Mouse (Mus musculus): ENCODE measurements around the gene Ppm1b. TPM values are rescaled to one million over a fixed set of nuclear protein-coding genes. Genes with fewer than 3 reads are reported as not detected.

Ppm1b gene
- polyA plus RNA-seq, 1 experiment from 2014 or later = 91.4 TPM

DNA sequence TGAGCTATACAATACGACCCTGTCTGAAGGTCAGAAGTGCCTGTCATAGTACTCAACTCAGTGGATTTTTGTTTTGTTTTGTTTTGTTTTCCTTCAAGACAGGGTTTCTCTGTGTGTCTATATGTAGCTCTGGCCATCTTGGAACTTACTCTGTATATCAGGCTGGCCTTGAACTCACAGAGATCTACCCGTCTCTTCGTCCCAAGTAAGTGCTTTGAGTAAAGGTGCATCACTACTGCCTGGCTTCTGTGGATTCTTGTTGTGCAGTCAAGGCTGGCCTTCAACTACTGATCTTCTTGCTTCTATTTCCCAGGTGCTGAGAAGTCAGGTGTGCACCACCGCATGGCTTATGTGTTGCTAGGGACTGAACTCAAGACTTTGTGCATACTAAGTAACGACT, 4.0 kb upstream of the Ppm1b start:
- Histone ChIP-seq H3K4me2 (ENCODE audit: low read length) (no peak overlapping the region), H3K4me3 (ENCODE audit: low read depth, low read length) (no peak overlapping the region), H3K9me3 (ENCODE audit: control insufficient read depth, low read length) (no peaks in the 10 kb centered on the region), H3K4me1 (replicated peaks; ENCODE audit: control insufficient read depth, insufficient read depth, low read length) (peaks cover 5% of the 10 kb centered on the region; the same call in 1 of the 2 replicates), H3K36me3 (ENCODE audit: control insufficient read depth, insufficient read depth, low read length) (no peaks in the 10 kb centered on the region), H3K27ac (ENCODE audit: low read depth) (no peak overlapping the region), H3K9ac (ENCODE audit: low read length) (no peak overlapping the region), H3K27me3 (replicated peaks; ENCODE audit: control insufficient read depth, insufficient read depth, low read length) (no peaks in the 10 kb centered on the region)
- ATAC-seq (replicated peaks; ENCODE audit: low FRiP score, low TSS enrichment, low read depth) (no peak), DNase-seq (ENCODE audit: low spot score) (no peak)
- 92% methylated on average over 5 of the region's 5 CpGs for WGBS

DNA sequence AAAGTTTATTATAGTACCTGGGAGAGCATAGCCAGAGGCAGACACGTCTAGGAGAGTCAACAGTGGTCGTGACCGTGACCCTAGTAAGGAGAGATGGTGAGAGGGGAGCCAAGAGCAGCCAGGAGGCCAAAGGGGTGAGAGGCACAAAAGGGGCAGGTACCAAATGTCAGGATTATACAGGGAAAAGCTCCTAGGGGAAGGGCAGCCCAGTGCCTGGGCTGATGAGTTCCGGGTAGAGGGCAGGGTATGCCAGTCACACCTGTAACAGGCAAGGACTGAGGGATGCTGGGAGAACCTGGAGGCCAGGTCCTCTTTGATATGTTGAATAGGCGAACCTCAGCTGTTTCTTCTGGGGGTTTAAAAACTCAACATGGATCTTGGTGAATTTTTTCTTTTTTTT, 2.8 kb upstream of the Ppm1b start:
- H3K27me3 ChIP-seq (replicated peaks; ENCODE audit: control insufficient read depth, insufficient read depth, low read length) = no peaks in the 10 kb centered on the region
- H3K27ac ChIP-seq (ENCODE audit: low read depth) = no peak overlapping the region
- ATAC-seq (replicated peaks; ENCODE audit: low FRiP score, low TSS enrichment, low read depth) = no peak
- H3K9me3 ChIP-seq (ENCODE audit: control insufficient read depth, low read length) = no peaks in the 10 kb centered on the region
- H3K36me3 ChIP-seq (ENCODE audit: control insufficient read depth, insufficient read depth, low read length) = no peaks in the 10 kb centered on the region
- H3K4me1 ChIP-seq (replicated peaks; ENCODE audit: control insufficient read depth, insufficient read depth, low read length) = peaks cover 5% of the 10 kb centered on the region; the same call in 1 of the 2 replicates
- H3K4me2 ChIP-seq (ENCODE audit: low read length) = no peak overlapping the region
- no peak for DNase-seq (ENCODE audit: low spot score)
- 83% methylated on average over 5 of the region's 5 CpGs for WGBS
- no peak overlapping the region for H3K4me3 ChIP-seq (ENCODE audit: low read depth, low read length)
- H3K9ac ChIP-seq (ENCODE audit: low read length) = no peak overlapping the region

DNA sequence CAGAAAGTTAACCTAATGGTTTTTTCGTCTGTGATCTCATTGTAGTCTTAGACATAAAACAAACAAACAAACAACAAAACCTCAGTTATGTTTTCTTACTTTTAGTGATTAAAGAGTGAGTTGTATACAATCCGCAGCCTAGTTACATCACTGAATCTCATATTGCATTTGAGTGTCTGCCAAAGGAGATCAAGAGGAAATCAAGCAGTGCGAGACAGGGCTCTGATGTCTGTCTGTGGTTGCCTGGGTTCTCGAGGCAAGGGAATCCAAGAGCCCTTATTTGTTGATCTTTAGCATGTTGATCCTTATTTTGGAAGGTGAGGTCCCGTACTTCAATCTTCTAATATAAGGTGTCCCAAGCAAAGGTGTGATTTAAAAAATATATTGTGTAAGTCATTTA, 1.7 kb upstream of the Ppm1b start:
- DNase-seq (ENCODE audit: low spot score) (no peak), ATAC-seq (replicated peaks; ENCODE audit: low FRiP score, low TSS enrichment, low read depth) (no peak)
- 91% methylated on average over 5 of the region's 5 CpGs for WGBS
- H3K27ac ChIP-seq (ENCODE audit: low read depth) = no peak overlapping the region
- no peaks in the 10 kb centered on the region for H3K27me3 ChIP-seq (replicated peaks; ENCODE audit: control insufficient read depth, insufficient read depth, low read length)
- H3K4me3 ChIP-seq (ENCODE audit: low read depth, low read length) = no peak overlapping the region
- H3K4me2 ChIP-seq (ENCODE audit: low read length) = no peak overlapping the region
- peaks cover 15% of the 10 kb centered on the region for H3K4me1 ChIP-seq (replicated peaks; ENCODE audit: control insufficient read depth, insufficient read depth, low read length)
- no peaks in the 10 kb centered on the region for H3K36me3 ChIP-seq (ENCODE audit: control insufficient read depth, insufficient read depth, low read length)
- no peak overlapping the region for H3K9ac ChIP-seq (ENCODE audit: low read length)
- no peaks in the 10 kb centered on the region for H3K9me3 ChIP-seq (ENCODE audit: control insufficient read depth, low read length)

DNA sequence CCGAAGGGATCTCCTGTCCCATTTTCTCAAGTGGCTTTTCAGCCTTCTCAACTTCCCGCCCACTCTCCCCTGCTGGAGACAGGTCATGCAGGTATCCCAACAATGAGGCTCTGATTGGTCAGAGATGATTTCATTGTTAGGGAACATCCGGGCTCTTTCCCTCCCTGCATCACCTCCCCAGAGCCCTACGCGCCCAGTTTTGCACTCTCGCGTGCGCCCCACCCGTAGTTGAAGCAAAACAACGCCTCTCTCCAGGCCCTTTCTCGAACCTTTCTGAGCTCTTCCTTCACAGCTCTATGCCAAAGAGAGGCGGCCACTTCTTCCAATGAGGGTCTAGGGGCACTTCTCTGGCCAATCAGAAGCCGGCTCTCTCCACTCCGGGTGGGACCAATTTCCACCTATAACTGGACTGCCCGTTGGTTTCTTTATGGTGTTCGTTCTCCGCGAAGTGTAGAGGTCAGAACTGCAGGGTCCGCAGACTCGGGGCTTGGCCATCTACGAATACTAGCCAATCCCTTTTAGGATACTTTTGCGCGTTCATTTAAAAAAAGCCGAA, 468 bp downstream of the Ppm1b start:
- Histone ChIP-seq H3K9ac (ENCODE audit: low read length) (peak overlapping the region; percentile 52), H3K4me3 (ENCODE audit: low read depth, low read length) (peak overlapping the region; percentile 51), H3K36me3 (ENCODE audit: control insufficient read depth, insufficient read depth, low read length) (no peaks in the 10 kb centered on the region), H3K27ac (ENCODE audit: low read depth) (peak overlapping the region; percentile 96), H3K4me1 (replicated peaks; ENCODE audit: control insufficient read depth, insufficient read depth, low read length) (peaks cover 23% of the 10 kb centered on the region), H3K4me2 (ENCODE audit: low read length) (peak overlapping the region; percentile 75), H3K9me3 (ENCODE audit: control insufficient read depth, low read length) (no peaks in the 10 kb centered on the region), H3K27me3 (replicated peaks; ENCODE audit: control insufficient read depth, insufficient read depth, low read length) (no peaks in the 10 kb centered on the region)
- peak; percentile 90 for ATAC-seq (replicated peaks; ENCODE audit: low FRiP score, low TSS enrichment, low read depth)
- WGBS = 0% methylated on average over 24 of the region's 24 CpGs
- peak; percentile 92 for DNase-seq (ENCODE audit: low spot score)

DNA sequence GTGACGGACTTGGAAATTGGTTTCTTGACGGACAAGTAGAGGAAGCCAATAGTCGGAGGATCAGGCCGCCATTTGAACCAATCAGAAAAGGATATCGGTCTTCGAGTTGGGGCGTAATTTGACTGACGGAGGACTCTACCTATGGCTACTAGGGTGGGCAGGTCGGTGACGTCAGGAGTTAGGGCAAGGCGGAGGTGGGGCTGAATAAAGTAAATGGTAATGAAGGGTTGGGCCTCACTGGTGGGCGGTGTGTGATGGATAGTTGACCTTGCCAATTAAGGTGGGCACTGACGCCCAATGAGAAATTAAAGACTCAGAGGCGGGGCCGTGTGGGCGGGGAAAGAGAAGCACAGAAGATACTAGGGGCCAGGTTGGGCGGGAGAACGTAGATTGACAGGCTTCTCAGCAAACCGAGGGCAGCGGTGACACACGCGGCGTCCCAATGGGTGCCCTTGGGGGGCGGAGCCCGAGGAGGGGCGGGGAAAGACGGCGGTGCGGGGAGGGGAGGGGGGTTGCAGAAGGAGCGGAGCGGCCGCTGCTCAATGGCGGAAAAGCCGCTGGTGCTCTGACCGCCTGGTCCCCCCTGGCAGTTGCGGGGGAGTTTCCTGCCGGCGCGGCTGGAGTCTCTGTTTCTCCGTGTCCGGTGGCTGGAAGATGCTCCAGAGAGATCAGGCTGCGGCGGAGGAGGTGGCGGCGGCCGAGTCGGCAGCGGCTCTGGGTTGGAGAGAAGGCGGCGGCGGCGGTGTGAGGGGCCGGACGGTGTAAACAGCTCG, 1.1 kb downstream of the Ppm1b start:
- DNase-seq (ENCODE audit: low spot score) (peak; percentile 99), ATAC-seq (replicated peaks; ENCODE audit: low FRiP score, low TSS enrichment, low read depth) (peak; percentile 98)
- Histone ChIP-seq H3K27me3 (replicated peaks; ENCODE audit: control insufficient read depth, insufficient read depth, low read length) (no peaks in the 10 kb centered on the region), H3K4me3 (ENCODE audit: low read depth, low read length) (peak overlapping the region; percentile 82), H3K9me3 (ENCODE audit: control insufficient read depth, low read length) (no peaks in the 10 kb centered on the region), H3K4me1 (replicated peaks; ENCODE audit: control insufficient read depth, insufficient read depth, low read length) (peaks cover 23% of the 10 kb centered on the region), H3K9ac (ENCODE audit: low read length) (peak overlapping the region; percentile 98), H3K27ac (ENCODE audit: low read depth) (peak overlapping the region; percentile 96), H3K36me3 (ENCODE audit: control insufficient read depth, insufficient read depth, low read length) (no peaks in the 10 kb centered on the region), H3K4me2 (ENCODE audit: low read length) (peak overlapping the region; percentile 92)
- under 1% methylated on average over 50 of the region's 55 CpGs for WGBS

DNA sequence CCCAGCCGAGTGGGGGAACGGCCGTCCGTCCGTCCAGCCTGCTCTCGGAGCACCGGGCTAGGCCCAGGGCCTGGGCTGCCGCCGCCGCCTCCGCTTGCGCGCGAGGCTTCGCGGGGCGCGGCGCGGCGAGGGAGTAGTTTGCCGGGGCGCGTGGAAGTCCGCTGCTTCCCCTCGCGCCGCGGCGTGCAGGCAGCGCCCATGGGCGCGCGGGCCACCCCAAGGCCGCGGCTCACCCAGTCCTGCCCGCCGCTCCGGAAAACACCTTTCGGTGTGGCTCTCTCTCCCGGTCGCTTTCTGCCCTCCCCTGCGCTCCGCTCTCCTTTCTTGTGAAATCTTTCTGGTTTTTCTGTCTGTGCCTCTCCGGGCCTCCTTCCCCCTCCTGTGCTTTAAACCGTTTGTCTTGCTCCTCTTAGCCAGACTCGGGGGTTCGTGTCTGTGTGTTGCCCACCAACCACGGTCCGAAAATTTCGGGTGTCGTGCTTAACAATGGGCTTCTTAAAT, 1.9 kb downstream of the Ppm1b start:
- Histone ChIP-seq H3K4me1 (replicated peaks; ENCODE audit: control insufficient read depth, insufficient read depth, low read length) (peaks cover 23% of the 10 kb centered on the region), H3K4me3 (ENCODE audit: low read depth, low read length) (peak overlapping the region; percentile 82), H3K36me3 (ENCODE audit: control insufficient read depth, insufficient read depth, low read length) (no peaks in the 10 kb centered on the region), H3K9ac (ENCODE audit: low read length) (peak overlapping the region; percentile 98), H3K27me3 (replicated peaks; ENCODE audit: control insufficient read depth, insufficient read depth, low read length) (no peaks in the 10 kb centered on the region), H3K27ac (ENCODE audit: low read depth) (peak overlapping the region; percentile 91), H3K4me2 (ENCODE audit: low read length) (peak overlapping the region; percentile 92), H3K9me3 (ENCODE audit: control insufficient read depth, low read length) (no peaks in the 10 kb centered on the region)
- DNase-seq (ENCODE audit: low spot score) (peak; percentile 73), ATAC-seq (replicated peaks; ENCODE audit: low FRiP score, low TSS enrichment, low read depth) (no peak)
- under 1% methylated on average over 51 of the region's 52 CpGs for WGBS

DNA sequence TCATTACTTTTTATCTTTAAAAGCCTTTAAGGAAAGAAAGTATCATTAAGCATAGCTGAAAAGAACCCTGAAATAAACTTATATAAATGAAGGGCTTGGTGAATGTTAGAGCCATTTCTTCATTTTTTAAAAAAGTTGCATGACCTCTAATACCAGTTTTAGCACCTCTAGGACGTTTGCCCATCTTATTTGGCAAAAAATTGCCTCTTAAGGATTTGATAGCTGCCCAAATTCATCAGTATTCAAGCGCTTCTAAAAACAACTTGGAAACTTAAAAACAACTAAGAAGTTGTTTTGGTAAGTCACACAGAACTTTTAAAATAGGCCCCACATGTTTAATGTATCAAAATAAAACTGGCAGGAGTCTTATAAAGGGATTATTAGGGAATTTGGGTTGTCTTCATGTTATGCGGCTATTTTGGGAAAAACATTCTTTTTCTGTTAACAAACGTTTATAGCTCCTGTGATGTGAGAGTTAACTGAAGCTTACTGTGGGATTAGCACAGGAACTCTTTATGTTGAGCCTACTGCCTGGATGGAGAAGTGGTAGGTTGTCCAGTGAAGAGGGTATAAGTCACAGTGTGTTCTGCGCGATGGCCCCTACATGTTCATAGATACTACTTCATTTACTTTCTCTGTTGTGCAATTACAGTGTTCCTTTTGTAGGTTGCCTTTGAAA, 2.6 kb downstream of the Ppm1b start:
- H3K27me3 ChIP-seq (replicated peaks; ENCODE audit: control insufficient read depth, insufficient read depth, low read length) = no peaks in the 10 kb centered on the region
- peak overlapping the region; percentile 82 for H3K4me3 ChIP-seq (ENCODE audit: low read depth, low read length)
- H3K9ac ChIP-seq (ENCODE audit: low read length) = peak overlapping the region; percentile 98
- 21% methylated on average over 6 of the region's 6 CpGs for WGBS
- H3K4me1 ChIP-seq (replicated peaks; ENCODE audit: control insufficient read depth, insufficient read depth, low read length) = peaks cover 23% of the 10 kb centered on the region
- no peak for ATAC-seq (replicated peaks; ENCODE audit: low FRiP score, low TSS enrichment, low read depth)
- H3K27ac ChIP-seq (ENCODE audit: low read depth) = no peak overlapping the region
- H3K9me3 ChIP-seq (ENCODE audit: control insufficient read depth, low read length) = no peaks in the 10 kb centered on the region
- peak overlapping the region; percentile 92 for H3K4me2 ChIP-seq (ENCODE audit: low read length)
- H3K36me3 ChIP-seq (ENCODE audit: control insufficient read depth, insufficient read depth, low read length) = no peaks in the 10 kb centered on the region
- DNase-seq (ENCODE audit: low spot score) = no peak

DNA sequence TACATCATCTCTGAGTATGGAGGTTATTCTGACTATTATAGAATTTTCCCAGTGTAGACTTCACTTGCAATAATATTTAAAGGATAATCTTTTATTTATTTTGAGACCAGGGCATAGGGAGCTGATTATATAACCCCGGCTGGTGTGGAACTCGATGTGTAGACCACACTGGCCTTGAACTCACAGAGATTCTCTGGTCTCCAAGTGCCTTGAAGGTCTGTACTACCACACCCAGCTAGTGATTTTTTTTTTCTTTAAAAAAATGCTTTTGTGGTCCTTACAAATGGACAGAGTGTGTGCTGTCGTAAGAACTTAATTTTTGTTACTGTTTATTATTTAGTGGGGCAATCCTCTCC, 3.1 kb downstream of the Ppm1b start:
- DNase-seq (ENCODE audit: low spot score) (no peak), ATAC-seq (replicated peaks; ENCODE audit: low FRiP score, low TSS enrichment, low read depth) (no peak)
- Histone ChIP-seq H3K4me3 (ENCODE audit: low read depth, low read length) (peak overlapping the region; percentile 82), H3K9me3 (ENCODE audit: control insufficient read depth, low read length) (no peaks in the 10 kb centered on the region), H3K27me3 (replicated peaks; ENCODE audit: control insufficient read depth, insufficient read depth, low read length) (no peaks in the 10 kb centered on the region), H3K27ac (ENCODE audit: low read depth) (no peak overlapping the region), H3K4me2 (ENCODE audit: low read length) (peak overlapping the region; percentile 92), H3K4me1 (replicated peaks; ENCODE audit: control insufficient read depth, insufficient read depth, low read length) (peaks cover 23% of the 10 kb centered on the region), H3K36me3 (ENCODE audit: control insufficient read depth, insufficient read depth, low read length) (no peaks in the 10 kb centered on the region), H3K9ac (ENCODE audit: low read length) (peak overlapping the region; percentile 98; the same call in 1 of the 2 replicates)
- 42% methylated on average over 3 of the region's 3 CpGs for WGBS
